Mouse (Mus musculus): ENCODE results near the gene H60b. TPM values are rescaled to one million over a fixed set of nuclear protein-coding genes. Genes with fewer than 3 reads are reported as not detected.
"Not testable (repeated sequence)": the region's sequence is repeated elsewhere in the genome, so short reads cannot be mapped to it uniquely, and the experiment has no call there.

The H60b gene
- total RNA-seq, 2 experiments from 2014 or later = not detected

DNA sequence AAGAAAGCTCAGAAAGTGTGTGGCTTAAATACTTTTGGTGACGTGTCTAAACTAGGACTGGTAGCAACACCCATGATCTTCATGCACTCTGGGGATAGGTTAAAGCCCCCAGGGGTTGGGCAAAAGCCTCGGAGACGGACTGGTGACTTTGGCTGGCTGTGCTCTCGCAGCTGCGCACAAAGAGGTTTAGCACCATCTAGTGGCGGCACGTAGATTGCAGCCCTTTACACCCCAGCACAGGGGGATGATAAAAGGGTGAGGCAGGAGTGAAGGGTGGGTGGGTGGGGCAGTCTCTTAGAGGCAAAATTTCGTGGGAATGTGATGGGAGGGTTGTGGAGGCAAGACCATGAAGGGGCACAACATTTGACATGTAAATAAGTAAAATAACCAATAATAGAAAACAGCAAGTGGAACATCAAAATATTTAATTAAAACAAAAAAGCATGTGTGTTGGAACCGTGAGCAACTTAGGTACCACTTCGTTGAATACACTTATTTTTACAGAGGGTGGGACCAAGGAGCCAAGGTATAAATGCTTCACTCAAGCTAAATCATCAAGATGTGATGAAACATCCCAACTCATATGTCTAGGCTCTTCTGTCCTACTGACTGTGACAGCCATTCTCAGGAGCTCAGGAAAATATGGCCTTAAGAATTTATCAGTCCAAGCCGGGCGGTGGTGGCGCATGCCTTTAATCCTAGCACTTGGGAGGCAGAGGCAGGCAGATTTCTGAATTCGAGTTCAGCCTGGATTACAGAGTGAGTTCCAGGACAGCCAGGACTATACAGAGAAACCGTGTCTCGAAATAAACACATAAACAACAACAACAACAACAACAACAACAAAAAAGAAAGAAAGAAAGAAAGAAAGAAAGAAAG lies 5.6 kb downstream of the H60b start:
- DNase-seq (ENCODE audit: low spot score in 2 of 2) = peak; percentile 81 to 83

DNA sequence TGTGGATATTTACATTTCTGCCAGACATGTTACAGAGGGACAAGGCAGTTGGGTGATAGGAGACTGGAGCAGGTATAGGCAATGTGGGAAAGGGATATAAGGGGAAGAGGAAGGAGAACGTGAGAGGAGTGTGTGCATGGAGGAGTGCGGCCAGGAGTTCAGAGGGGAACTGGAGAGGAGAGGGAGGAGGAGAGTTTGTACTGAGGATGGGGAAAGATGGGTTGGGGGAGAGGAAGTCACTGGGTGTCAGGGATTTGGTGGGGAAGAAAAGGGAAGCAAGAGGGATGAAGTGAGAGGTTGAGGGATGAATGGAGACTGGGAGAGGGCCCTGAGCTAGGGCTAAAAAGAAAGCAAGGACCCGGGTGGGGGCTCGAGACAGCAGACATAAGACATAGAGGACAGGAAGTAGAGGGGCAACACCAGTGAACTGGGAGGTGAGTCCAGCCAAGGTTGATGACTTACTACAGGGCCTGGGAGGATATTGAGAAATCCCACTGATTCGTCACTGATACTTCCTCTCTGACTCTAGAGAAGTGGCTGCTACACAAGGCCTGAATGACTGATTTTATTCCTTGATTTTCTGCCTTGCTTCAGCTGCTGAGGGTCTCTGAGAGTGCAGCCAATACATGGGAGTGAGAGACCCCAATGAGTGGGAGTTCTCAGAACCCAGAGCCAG lies 7.1 kb downstream of the H60b start:
- not testable (repeated sequence) for DNase-seq (ENCODE audit: low spot score in 2 of 2)

DNA sequence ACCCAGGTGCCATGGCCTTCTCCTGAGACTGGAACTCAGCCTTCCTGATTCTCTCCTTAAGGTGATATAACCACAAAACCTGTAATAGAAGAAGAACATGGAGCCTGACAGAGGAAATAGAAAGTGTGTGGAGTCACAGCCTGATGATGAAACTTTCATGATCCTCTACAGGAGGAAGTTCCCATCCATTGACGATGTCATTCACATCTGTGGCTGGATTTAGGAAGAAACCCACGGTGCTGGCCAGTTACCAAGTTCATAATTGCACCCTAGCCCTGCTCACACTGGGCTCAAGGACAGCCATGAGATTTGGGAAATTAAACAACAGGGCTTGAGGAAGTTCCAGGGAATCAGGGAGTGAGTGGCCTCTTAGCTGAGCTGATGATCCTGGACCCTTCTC lies 7.6 kb downstream of the H60b start:
- DNase-seq (ENCODE audit: low spot score in 2 of 2) = not testable (repeated sequence)

DNA sequence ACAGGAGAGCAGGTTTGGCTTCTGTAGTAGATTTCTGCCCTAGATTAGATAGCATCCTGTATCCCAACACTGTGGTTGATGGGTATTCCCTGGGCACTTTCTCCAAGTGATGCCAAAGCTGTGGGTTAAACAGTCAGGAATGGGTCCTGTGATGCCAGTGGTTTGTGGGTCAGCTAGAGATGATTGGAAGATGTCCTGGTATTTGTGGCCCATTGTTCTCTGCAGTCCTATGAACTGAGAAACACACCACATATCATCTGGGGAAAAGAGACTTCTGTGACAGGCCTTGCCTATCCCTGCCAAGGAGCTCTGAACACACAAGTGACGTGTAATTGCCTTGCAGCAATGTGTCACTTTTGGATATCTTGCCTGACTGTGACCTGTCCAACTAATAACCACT lies 8.7 kb downstream of the H60b start:
- not testable (repeated sequence) for DNase-seq (ENCODE audit: low spot score in 2 of 2)

DNA sequence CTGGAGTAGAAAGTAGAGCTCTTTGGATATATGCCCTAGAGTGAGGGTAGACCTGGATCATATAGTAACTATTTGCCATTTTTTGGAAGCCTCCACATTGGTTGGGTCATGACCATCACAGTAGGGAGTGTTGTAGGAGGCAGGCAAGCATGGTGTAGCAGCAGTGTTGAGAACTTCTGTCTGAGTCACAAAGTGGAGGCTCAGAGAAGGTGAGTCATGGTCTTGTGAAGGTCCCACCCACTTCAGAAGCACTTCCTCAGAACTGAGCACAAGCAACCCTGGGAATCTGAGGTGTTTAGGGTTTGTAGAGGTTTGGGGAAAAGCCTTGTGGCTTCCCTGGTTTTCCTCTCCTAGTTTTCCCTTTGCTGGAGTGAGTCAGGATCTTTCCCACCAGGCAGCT lies 10.7 kb downstream of the H60b start:
- DNase-seq (ENCODE audit: low spot score in 2 of 2) = not testable (repeated sequence)

DNA sequence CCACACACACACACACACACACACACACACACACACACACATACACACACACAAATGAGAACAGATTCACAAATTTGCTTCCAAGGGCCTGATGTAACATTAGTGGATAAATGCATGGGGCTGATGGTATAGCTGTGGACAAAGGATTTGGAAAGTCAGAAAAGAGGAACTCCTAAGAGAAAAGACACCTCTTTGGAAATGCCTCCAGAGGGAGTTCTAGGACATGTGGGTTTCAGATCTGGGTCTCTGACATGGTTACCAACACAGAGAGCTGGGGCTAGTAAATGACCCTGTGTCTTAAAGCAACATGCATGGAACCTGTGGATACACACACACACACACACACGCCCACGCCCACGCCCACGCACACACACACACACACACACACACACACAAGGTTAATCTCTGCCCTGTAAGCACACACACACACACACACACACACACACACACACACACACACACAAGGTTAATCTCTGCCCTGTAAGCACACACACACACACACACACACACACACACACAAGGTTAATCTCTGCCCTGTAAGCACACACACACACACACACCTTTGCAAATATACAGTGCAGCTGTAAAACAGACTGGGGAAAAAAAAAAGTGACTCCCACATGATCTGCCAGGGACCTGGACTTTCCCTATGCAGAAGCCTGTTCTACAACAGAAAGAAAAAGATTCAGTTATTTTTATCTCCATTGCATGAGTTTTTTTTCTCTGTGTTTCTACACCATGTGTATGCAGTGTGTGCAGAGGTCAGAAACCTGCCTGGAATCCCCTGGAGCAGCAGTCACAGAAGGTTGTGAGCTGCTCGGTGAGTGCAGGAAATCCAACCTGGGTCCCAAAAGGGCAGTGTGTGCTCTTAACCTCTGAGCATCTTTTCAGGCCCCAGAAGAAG lies 14.3 kb downstream of the H60b start:
- DNase-seq (ENCODE audit: low spot score in 2 of 2) = not testable (repeated sequence)

DNA sequence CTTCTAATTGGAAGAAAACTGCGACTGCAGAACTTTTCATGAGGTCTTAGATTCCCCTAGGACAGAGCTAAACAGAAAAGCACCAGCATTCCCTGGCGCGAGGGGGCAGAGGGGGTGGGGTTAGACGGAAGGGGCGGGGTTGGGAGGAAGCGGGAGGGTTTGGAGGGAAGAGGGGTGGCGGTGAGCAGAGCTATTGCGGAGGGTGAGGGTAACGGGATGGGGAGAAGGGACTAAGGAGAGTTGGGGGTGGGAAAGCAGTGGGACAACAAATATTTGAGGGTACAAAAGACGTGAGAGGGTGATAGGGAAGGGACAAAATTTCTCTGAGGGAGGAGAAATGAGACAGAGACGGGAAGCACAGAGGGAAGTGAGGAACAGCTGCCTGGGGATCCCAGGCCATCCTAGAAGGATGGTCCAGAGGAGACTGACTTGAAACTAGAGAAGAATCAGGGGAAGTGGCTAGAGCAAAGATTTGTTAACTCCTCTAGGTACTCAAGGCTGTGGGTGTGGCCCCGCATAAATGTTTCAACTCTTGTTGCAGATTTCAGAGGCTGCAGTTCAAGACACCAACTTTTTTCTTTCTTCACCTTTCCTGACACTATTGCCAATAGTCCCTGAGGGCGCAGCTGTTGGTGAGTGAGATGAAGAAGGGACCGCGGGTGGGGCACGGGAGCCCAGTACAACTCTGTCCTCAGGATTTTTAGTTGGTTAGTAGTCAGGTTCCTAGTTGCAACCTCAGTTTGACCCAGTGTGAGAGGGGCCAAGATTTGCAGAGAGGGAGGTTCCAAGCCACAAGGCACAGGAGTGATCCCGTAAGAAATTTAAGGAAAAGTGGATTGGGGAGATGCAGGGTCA lies 15.2 kb downstream of the H60b start:
- not testable (repeated sequence) for DNase-seq (ENCODE audit: low spot score in 2 of 2)

DNA sequence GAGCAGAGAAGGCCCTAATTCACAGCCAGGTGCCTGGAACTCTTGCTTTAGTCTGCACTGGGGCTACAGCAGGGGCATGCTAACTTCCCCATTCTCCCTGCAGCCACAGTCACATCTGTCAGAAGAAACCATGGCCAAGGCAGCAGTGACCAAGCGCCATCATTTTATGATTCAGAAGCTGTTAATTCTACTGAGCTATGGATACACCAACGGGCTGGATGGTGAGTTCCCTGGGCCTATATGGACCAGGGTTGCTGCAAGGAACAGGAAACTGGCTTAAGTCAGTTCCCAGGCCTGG lies 15.8 kb downstream of the H60b start:
- DNase-seq (ENCODE audit: low spot score in 2 of 2) = not testable (repeated sequence)

DNA sequence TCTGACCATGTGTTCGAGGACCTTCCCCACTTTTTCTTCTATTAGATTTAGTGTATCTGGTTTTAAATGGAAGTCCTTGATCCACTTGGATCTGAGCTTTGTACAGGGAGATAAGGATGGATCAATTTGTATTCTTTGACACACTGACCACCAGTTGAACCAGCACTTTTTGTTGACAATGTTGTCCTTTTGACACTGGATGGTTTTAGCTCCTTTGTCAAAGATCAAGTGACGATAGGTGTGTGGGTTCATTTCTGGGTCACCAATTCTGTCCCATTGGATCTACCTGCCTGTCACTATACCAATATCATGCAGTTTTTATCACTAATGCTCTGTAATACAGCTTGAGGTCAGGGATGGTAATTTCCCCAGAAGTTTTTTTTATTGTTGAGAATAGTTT lies 18.1 kb downstream of the H60b start:
- DNase-seq (ENCODE audit: low spot score in 2 of 2) = not testable (repeated sequence)

DNA sequence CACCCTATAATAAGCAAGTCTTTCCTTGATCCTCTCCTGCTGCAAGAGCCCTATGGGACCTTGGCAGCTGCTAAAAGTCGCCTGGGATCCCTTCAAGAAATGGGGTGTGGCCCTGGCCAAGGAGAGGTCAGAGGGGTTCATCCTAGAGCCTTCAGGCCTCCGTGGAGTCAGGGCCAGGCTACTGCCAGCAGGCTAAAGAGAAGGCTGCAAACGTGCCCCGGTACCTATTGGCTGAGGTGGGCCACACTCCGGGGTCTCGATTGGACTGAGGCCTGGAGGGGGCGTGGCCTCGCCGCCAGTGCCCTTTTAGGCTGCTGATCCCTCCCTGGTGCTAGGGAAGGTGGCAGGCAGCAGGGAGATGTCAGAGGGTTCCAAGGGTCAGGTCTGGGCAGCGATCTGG lies 32.6 kb downstream of the H60b start:
- not testable (repeated sequence) for DNase-seq (ENCODE audit: low spot score in 2 of 2)

DNA sequence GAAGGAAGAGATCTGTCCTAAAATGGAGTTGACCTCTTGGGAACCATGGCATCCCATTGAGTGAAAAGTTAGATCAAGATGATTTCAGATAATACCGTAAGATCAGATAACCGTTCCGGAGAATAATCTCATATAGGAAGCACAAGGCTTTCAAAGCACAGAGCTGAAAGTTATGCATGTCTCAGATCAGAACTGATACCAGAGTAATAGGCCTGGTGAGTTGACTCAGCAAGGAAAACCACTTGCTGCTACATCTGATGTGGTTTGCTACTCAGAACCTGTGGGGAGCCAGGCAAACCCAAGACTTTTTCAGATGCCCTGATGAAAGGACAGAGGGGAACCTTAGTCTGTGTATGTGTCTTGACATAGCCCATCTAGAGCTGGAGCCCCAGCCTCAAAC lies 43.0 kb downstream of the H60b start:
- not testable (repeated sequence) for DNase-seq (ENCODE audit: low spot score in 2 of 2)

DNA sequence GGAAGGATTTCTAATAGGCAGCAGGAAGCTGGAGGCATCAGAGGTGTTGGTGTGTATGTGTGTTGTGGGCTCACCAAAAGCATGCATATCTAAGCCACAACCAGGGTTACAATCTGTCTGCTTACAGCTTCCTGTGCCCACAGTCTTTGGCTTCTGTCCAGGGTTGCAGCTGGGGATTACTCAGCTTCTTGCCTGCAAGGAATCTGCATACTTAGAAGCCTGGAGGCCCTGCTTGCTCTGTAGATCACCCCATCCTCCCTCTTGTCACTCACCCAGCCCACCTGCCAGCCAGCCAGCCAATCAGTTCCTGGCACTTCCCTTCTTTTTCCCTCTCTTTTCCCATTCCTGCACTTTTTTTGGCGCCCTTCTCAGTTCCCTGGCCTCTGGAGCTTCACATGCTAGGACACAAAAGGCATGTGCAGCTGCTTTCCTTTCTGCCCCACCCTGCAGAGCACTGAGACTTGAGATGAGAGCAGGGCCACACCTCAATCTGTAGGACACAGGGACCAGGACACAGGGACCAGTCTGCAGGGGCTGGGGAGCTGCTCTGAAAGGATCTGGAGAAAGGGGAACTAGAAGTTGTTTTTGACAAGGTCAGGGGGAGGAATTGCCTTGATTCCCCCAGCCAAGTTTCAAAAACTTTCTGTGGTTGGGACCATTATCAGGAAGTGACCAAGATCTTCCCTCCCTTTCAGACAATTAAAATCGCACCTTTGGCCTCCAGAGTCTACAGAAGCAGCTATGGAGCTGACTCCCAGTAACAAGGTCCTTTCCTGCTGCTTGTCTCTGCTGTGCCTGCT lies 44.6 kb downstream of the H60b start:
- DNase-seq (ENCODE audit: low spot score in 2 of 2) = not testable (repeated sequence)

DNA sequence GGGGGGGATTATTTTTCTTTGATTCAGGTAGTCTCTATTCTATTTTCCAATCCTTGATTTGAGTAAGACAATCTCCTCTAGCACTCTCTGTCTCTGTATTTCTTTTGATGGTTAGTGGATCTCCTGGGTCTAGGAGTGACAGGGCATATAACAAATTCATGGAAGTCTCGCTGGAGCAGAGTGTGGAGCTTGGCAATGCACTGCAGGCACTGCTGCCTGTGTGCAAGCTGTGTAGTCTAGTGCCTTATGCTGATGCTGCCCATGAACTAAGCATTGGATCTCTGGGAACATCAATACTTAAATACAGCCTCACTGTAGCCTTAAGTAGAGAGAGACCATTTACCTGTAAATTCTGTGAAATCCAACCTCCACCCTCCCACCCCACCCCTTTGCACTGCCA lies 48.1 kb downstream of the H60b start:
- not testable (repeated sequence) for DNase-seq (ENCODE audit: low spot score in 2 of 2)

DNA sequence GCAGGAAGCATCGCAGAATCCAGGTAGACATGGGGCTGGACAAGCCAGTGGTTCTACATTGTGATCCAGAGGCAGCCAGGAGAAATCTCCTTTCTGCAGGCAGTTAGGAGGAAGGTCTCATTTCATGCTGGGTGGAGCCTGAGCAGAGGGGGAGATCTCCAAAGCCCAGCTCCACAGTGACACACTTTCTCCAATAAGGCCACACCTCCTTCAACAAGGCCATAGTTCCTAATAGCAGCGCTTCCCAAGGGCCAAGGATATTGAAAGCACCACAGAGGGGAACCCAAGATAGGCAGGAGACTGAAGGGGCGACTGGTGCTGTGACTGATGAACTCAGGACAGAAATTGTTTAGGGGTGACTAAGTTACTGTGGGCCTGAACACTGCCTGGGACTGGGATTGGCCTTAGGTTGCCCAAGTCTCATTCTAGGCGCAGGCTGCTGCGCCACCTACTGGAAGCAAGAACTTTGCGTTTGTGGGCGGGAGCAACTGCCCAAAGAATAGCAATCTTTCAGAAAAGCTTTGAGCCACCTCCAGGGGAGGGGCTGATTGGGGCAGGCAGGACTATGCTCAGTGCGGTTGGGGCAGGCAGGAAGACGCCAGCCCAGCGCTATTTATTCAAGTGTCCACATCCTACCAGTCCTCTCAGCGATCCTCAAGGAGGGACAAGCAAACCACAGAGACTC lies 53.8 kb downstream of the H60b start:
- DNase-seq (ENCODE audit: low spot score in 2 of 2) = peak; percentile 49 to 50

DNA sequence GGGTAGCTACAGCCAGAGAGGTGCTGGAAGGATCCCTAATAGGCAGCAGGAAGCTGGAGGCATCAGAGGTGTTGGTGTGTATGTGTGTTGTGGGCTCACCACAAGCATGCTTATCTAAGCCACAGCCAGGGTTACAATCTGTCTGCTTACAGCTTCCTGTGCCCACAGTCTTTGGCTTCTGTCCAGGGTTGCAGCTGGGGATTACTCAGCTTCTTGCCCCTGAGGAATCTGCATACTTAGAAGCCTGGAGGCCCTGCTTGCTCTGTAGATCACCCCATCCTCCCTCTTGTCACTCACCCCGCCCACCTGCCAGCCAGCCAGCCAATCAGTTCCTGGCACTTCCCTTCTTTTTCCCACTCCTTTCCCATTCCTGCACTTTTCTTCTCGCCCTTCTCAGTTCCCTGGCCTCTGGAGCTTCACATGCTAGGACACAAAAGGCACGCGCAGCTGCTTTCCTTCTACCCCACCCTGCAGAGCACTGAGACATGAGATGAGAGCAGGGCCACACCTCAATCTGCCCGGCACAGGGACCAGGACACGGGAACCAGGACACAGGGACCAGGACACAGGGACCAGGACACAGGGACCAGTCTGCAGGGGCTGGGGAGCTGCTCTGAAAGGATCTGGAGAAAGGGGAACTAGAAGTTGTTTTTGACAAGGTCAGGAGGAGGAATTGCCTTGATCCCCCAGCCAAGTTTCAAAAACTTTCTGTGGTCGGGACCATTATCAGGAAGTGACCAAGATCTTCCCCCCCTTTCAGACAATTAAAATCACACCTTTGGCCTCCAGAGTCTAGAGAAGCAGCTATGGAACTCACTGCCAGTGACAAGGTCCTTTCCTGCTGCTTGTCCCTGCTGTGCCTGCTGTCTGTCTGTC lies 65.3 kb downstream of the H60b start:
- DNase-seq (ENCODE audit: low spot score in 2 of 2) = not testable (repeated sequence)

DNA sequence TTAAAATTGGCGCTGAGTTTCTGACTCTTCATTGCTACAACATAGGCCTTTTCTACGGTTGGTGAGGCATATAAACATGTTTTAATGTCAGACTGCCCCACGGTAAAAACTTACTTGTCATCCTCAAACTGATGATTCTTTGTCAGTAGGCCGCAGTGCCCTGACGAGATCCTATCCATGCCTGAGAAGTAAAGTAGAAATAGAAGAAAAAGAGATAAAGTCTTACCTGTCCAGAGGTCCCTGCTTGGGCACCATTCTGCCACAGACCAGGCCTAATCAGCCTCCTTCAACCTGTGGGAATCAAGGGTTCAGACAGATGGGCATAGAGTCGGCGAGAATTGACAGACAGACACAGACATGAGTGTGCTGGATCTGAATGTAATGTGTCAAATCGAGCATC lies 106.7 kb downstream of the H60b start:
- DNase-seq (ENCODE audit: low spot score in 2 of 2) = no peak

DNA sequence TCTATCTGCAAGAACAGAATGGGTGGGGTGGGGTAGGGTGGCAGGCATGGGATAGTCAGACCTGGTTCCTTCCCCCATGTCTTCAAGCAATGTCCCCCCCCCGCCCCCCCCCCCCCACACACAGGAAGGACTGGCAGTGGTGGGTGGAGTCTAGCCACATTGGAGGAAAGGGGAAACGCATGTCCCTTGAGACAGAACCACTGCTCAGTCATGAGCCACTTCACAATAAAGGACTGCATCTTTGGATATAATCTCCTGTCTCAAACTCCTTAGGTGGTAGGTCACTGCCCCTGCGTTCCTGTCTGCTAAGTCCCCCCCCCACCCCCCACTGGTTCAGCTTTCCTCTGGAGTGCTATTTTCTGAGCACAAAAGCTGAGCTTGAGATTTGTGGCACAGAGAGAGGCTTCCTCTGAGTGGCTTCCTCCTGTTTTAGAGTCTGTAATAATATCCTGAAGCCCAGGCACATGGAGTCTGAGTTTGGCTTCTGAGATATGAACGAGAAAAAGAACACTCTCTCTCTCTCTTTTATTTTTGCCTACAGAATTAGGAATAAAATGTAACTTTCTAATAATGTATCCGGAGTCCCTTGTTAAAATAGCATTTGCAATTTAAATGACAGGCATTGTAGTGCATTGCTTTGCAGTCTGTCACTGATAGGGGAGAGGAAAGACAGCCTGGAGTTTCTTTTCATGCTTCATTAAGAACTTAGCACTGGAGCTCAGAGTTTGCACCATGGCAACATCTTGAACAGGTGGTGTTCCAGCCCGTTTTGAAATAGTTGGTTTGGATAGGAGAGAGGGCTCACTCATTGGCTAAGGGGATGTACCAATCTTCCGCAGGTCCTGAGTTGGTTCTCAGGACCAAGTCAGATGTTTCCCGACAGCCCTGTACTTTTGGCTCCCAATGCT lies 112.7 kb downstream of the H60b start:
- not testable (repeated sequence) for DNase-seq (ENCODE audit: low spot score in 2 of 2)

Measured in layer of hippocampus, postnatal 10 days (tissue).